Mouse (Mus musculus): Measurements from ENCODE around the gene Psmd9.

GRCm38 (mm10) chr5:123181536-123181935 lies 12.3 kb downstream of the Psmd9 start:
- no peak for TF ChIP-seq POLR2A (IDR thresholded peaks at IDR 0.05; ENCODE audit: borderline replicate concordance, low read depth, low read length)
- no peak for TF ChIP-seq CTCF (IDR thresholded peaks at IDR 0.05; ENCODE audit: low read depth, low read length)
